ENCODE assay signal across 12 mouse cellular contexts in the genomic region with DNA sequence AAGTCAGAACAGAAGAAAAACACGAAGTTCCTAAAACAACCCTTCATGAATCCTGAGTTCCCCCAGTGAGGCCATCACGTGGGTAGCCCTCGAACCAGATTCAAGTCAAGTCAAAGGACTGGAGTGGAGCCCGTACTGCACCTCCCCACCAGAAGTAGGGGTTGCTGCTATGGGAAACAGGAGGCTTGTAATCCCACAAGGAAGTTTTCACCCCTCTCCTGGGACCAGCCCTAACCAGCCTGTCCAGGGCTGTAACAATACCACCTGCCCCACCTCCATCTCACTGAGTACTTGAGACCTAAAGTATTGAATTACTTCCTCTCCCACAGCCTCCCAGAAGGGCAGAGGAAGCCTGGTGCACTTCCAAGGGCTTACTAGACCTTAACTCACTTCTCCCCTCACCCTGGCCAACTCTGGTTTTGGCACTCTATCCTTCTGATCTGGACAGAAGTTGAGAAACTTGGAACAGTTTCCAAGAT. TPM values are rescaled to one million over a fixed set of nuclear protein-coding genes. Genes with fewer than 3 reads are reported as not detected.
DNase-seq lines count a peak whose midpoint lies in the region; ATAC-seq lines count a peak whose summit lies in the region.
"Had no signal": no experiment of that assay in that cellular context is flagged by ENCODE, and none has a peak within 500 bp of the region (broad histone marks: within the 10 kb centered on the region; RNA-seq: fewer than 3 reads in every experiment).

No protein-coding gene starts in this region.

- no peak overlapping the region for H3K9ac ChIP-seq in lung, embryonic 15.5 days
- H3K9ac ChIP-seq in midbrain, embryonic 13.5 days (replicated peaks), result no peak overlapping the region
- H3K9ac ChIP-seq: liver, embryonic 14.5 days had no signal

- H3K4me2 ChIP-seq in lung, embryonic 15.5 days, result no peak overlapping the region
- H3K4me2 ChIP-seq in midbrain, embryonic 13.5 days (replicated peaks), result no peak overlapping the region

- H3K36me3 ChIP-seq in lung, embryonic 15.5 days, result no peaks in the 10 kb centered on the region
- no peaks in the 10 kb centered on the region for H3K36me3 ChIP-seq in midbrain, embryonic 13.5 days

- H3K27ac ChIP-seq in lung, embryonic 15.5 days, result peak overlapping the region; percentile 66
- H3K27ac ChIP-seq in midbrain, embryonic 13.5 days, result no peak overlapping the region
- H3K27ac ChIP-seq: liver, embryonic 14.5 days had no signal

- ATAC-seq in lung, embryonic 15.5 days (ENCODE audit: borderline replicate concordance, extremely low read depth, low FRiP score, low TSS enrichment), result peak; percentile 85
- no peak for ATAC-seq in midbrain, embryonic 13.5 days
- ATAC-seq: intestine, postnatal 0 days; Patski had no signal

- 47% methylated on average over 4 of the region's 4 CpGs for WGBS in lung, embryonic 15.5 days
- WGBS in midbrain, embryonic 13.5 days, result 64% methylated on average over 4 of the region's 4 CpGs

- H3K27me3 ChIP-seq in lung, embryonic 15.5 days, result no peaks in the 10 kb centered on the region
- H3K27me3 ChIP-seq in midbrain, embryonic 13.5 days, result no peaks in the 10 kb centered on the region

- H3K9me3 ChIP-seq in lung, embryonic 15.5 days, result no peaks in the 10 kb centered on the region
- H3K9me3 ChIP-seq in midbrain, embryonic 13.5 days, result no peaks in the 10 kb centered on the region

- peak; percentile 22 for DNase-seq in urinary bladder, postnatal 14 days (ENCODE audit: low spot score)
- no peak for DNase-seq in urinary bladder, postnatal 25 days (ENCODE audit: low spot score)
- DNase-seq in gastrocnemius, adult 8-10 months (ENCODE audit: low spot score in 2 of 2), result peak; percentile 43 to 45
- no peak for DNase-seq in thymus, postnatal 10 days (ENCODE audit: low spot score in 2 of 2)
- no peak for DNase-seq in right cerebral cortex, postnatal 10 days (ENCODE audit: low spot score in 2 of 2)
- DNase-seq: cerebellum, adult 18-20 months had no signal

- peaks cover 8% of the 10 kb centered on the region; the same call in 1 of the 2 replicates for H3K4me1 ChIP-seq in lung, embryonic 15.5 days
- H3K4me1 ChIP-seq in midbrain, embryonic 13.5 days (replicated peaks), result no peaks in the 10 kb centered on the region

- H3K4me3 ChIP-seq in lung, embryonic 15.5 days, result no peak overlapping the region
- H3K4me3 ChIP-seq in midbrain, embryonic 13.5 days (replicated peaks), result no peak overlapping the region

RNA-seq across cellular contexts. Expression of gene Cyp2f2, which starts 1.6 kb away (rescaled TPM):
- total RNA-seq in gastrocnemius, adult 8-10 months (2022), result 1 to 10 TPM in 2 of 4 experiments, under 1 TPM in 2; 0.34 to 1.2 (median 0.77) TPM
- polyA plus RNA-seq in lung, embryonic 15.5 days (2015; fragmentation: Nextera tagmentation; extraction: Ambion mirVana), result 42.3 and 50.3 TPM in 2 replicates
- not detected in 2 replicates for polyA plus RNA-seq in midbrain, embryonic 13.5 days (2015; fragmentation: Nextera tagmentation; extraction: Ambion mirVana)
- polyA plus RNA-seq: Patski had no signal

RNA-seq across cellular contexts. Expression of gene Cyp2t4, which starts 35.4 kb away (rescaled TPM):
- total RNA-seq in gastrocnemius, adult 8-10 months (2022), result not detected
- 0.10 and 0.24 TPM in 2 replicates for polyA plus RNA-seq in lung, embryonic 15.5 days (2015; fragmentation: Nextera tagmentation; extraction: Ambion mirVana)
- 0.22 TPM in 1 of 2 replicates, not detected in the other for polyA plus RNA-seq in midbrain, embryonic 13.5 days (2015; fragmentation: Nextera tagmentation; extraction: Ambion mirVana)
- polyA plus RNA-seq: intestine, postnatal 0 days; liver, embryonic 14.5 days; urinary bladder, adult 2 months had no signal

RNA-seq across cellular contexts. Expression of gene Egln2, which starts 48.5 kb away (rescaled TPM):
- total RNA-seq in gastrocnemius, adult 8-10 months (2022), result 100 to 1,000 TPM; 119 to 120 (median 119) TPM
- 82.3 and 83.5 TPM in 2 replicates for polyA plus RNA-seq in lung, embryonic 15.5 days (2015; fragmentation: Nextera tagmentation; extraction: Ambion mirVana)
- polyA plus RNA-seq in midbrain, embryonic 13.5 days (2015; fragmentation: Nextera tagmentation; extraction: Ambion mirVana), result 87.0 and 101 TPM in 2 replicates

Comparison
In these comparisons a context has a peak if more than half of its experiments do, and no peak if none do; other contexts are left out.
1. DNase-seq: peak in urinary bladder, postnatal 14 days (single experiment) and gastrocnemius, adult 8-10 months (2 of 2); none in urinary bladder, postnatal 25 days (single experiment), thymus, postnatal 10 days (0 of 2) and right cerebral cortex, postnatal 10 days (0 of 2).
2. RNA of gene Cyp2f2, which starts 1.6 kb away (polyA plus RNA-seq): 42.3 to 50.3 TPM in lung, embryonic 15.5 days; not detected in midbrain, embryonic 13.5 days; every median in the first group is over 10 times any median in the second.